Mouse (Mus musculus): Measurements from ENCODE around the gene Atrip.

Atrip gene

GRCm38 (mm10) chr9:109056916-109057315, 17.0 kb downstream of the Atrip start:
- no peak for DNase-seq

- no peak for DNase-seq
Measured at GRCm38 (mm10) chr9:109056081-109056690, 17.7 kb downstream of the Atrip start.

- no peak for DNase-seq
Measured at GRCm38 (mm10) chr9:109055271-109056030, 18.5 kb downstream of the Atrip start.

- DNase-seq = peak; percentile 50
Measured at GRCm38 (mm10) chr9:109054712-109055111, 19.2 kb downstream of the Atrip start.

GRCm38 (mm10) chr9:109053851-109054250, 20.1 kb downstream of the Atrip start:
- DNase-seq = no peak

GRCm38 (mm10) chr9:109053366-109053765, 20.6 kb downstream of the Atrip start:
- no peak for DNase-seq

GRCm38 (mm10) chr9:109052490-109053260, 21.2 kb downstream of the Atrip start:
- DNase-seq = no peak

- no peak for DNase-seq
Measured at GRCm38 (mm10) chr9:109051651-109052489, 22.1 kb downstream of the Atrip start.

GRCm38 (mm10) chr9:109051011-109051501, 22.9 kb downstream of the Atrip start:
- no peak for DNase-seq

GRCm38 (mm10) chr9:109050674-109050997, 23.3 kb downstream of the Atrip start:
- no peak for DNase-seq

- DNase-seq = no peak
Measured at GRCm38 (mm10) chr9:109049996-109050673, 23.8 kb downstream of the Atrip start.

GRCm38 (mm10) chr9:109049316-109049715, 24.6 kb downstream of the Atrip start:
- DNase-seq = no peak

- DNase-seq = no peak
Measured at GRCm38 (mm10) chr9:109046306-109046705, 27.6 kb downstream of the Atrip start.

- DNase-seq = no peak
Measured at GRCm38 (mm10) chr9:109041351-109041750, 32.6 kb downstream of the Atrip start.

- no peak for DNase-seq
Measured at GRCm38 (mm10) chr9:109040906-109041305, 33.0 kb downstream of the Atrip start.

GRCm38 (mm10) chr9:109040216-109040615, 33.7 kb downstream of the Atrip start:
- DNase-seq = no peak

GRCm38 (mm10) chr9:109039681-109040080, 34.2 kb downstream of the Atrip start:
- DNase-seq = no peak

GRCm38 (mm10) chr9:109038901-109039364, 35.0 kb downstream of the Atrip start:
- no peak for DNase-seq

GRCm38 (mm10) chr9:109038086-109038895, 35.6 kb downstream of the Atrip start, which contains the start of gene Shisa5:
Shisa5 (plus strand) TSS chr9:109038565.
- DNase-seq = no peak

- no peak for DNase-seq
Measured at GRCm38 (mm10) chr9:109032435-109032834, 41.5 kb downstream of the Atrip start.

GRCm38 (mm10) chr9:109031686-109032085, 42.2 kb downstream of the Atrip start:
- no peak for DNase-seq
